Mouse (Mus musculus): ENCODE results near the gene Rrp9. TPM values are rescaled to one million over a fixed set of nuclear protein-coding genes. Genes with fewer than 3 reads are reported as not detected.

Gene Rrp9
- polyA plus RNA-seq, 1 experiment from 2014 or later = 43.2 TPM

- H3K27ac ChIP-seq (replicated peaks; ENCODE audit: low read depth, low read length) = no peak overlapping the region
- 84% methylated on average over 9 of the region's 9 CpGs for WGBS
- DNase-seq (ENCODE audit: low spot score) (no peak), ATAC-seq (replicated peaks; ENCODE audit: insufficient number of reproducible peaks, low FRiP score, low TSS enrichment, low read depth) (no peak)
- no peaks in the 10 kb centered on the region; the same call in 1 of the 2 replicates for H3K36me3 ChIP-seq (replicated peaks; ENCODE audit: control insufficient read depth, insufficient read depth, low read depth, low read length)
- peaks cover 10% of the 10 kb centered on the region for H3K4me1 ChIP-seq (ENCODE audit: control insufficient read depth, insufficient read depth, low read length)
- H3K9me3 ChIP-seq (replicated peaks; ENCODE audit: control insufficient read depth, low read length) = no peaks in the 10 kb centered on the region
- peak overlapping the region; percentile 70; the same call in 1 of the 2 replicates for H3K9ac ChIP-seq (replicated peaks; ENCODE audit: low read length)
- peak overlapping the region; percentile 66 for H3K4me3 ChIP-seq (ENCODE audit: low read depth, low read length)
- no peaks in the 10 kb centered on the region for H3K27me3 ChIP-seq (ENCODE audit: control insufficient read depth, insufficient read depth, low read length)
- peak overlapping the region; percentile 83 for H3K4me2 ChIP-seq (ENCODE audit: low read depth, low read length)
Observed at GRCm38 (mm10) chr9:106478101-106478500, 2.3 kb downstream of the Rrp9 start.

- Histone ChIP-seq H3K9me3 (replicated peaks; ENCODE audit: control insufficient read depth, low read length) (no peaks in the 10 kb centered on the region), H3K4me2 (ENCODE audit: low read depth, low read length) (no peak overlapping the region), H3K9ac (replicated peaks; ENCODE audit: low read length) (no peak overlapping the region), H3K36me3 (replicated peaks; ENCODE audit: control insufficient read depth, insufficient read depth, low read depth, low read length) (peaks cover 6% of the 10 kb centered on the region), H3K27me3 (ENCODE audit: control insufficient read depth, insufficient read depth, low read length) (no peaks in the 10 kb centered on the region), H3K4me1 (ENCODE audit: control insufficient read depth, insufficient read depth, low read length) (peaks cover 5% of the 10 kb centered on the region), H3K27ac (replicated peaks; ENCODE audit: low read depth, low read length) (no peak overlapping the region), H3K4me3 (ENCODE audit: low read depth, low read length) (no peak overlapping the region)
- 96% methylated on average over 7 of the region's 7 CpGs for WGBS
- ATAC-seq (replicated peaks; ENCODE audit: insufficient number of reproducible peaks, low FRiP score, low TSS enrichment, low read depth) (no peak), DNase-seq (ENCODE audit: low spot score) (no peak)
Observed at GRCm38 (mm10) chr9:106480541-106480940, 4.8 kb downstream of the Rrp9 start.

- H3K9me3 ChIP-seq (replicated peaks; ENCODE audit: control insufficient read depth, low read length) = no peaks in the 10 kb centered on the region
- no peaks in the 10 kb centered on the region for H3K27me3 ChIP-seq (ENCODE audit: control insufficient read depth, insufficient read depth, low read length)
- 98% methylated on average over 15 of the region's 15 CpGs for WGBS
- H3K9ac ChIP-seq (replicated peaks; ENCODE audit: low read length) = no peak overlapping the region
- no peak overlapping the region for H3K27ac ChIP-seq (replicated peaks; ENCODE audit: low read depth, low read length)
- peaks cover 5% of the 10 kb centered on the region; the same call in 1 of the 2 replicates for H3K4me1 ChIP-seq (ENCODE audit: control insufficient read depth, insufficient read depth, low read length)
- ATAC-seq (replicated peaks; ENCODE audit: insufficient number of reproducible peaks, low FRiP score, low TSS enrichment, low read depth) (no peak), DNase-seq (ENCODE audit: low spot score) (no peak)
- H3K4me2 ChIP-seq (ENCODE audit: low read depth, low read length) = no peak overlapping the region
- H3K4me3 ChIP-seq (ENCODE audit: low read depth, low read length) = no peak overlapping the region
- H3K36me3 ChIP-seq (replicated peaks; ENCODE audit: control insufficient read depth, insufficient read depth, low read depth, low read length) = peaks cover 6% of the 10 kb centered on the region
Observed at GRCm38 (mm10) chr9:106481075-106481474, 5.3 kb downstream of the Rrp9 start.

GRCm38 (mm10) chr9:106481676-106482075, 5.9 kb downstream of the Rrp9 start:
- Histone ChIP-seq H3K9ac (replicated peaks; ENCODE audit: low read length) (no peak overlapping the region), H3K27me3 (ENCODE audit: control insufficient read depth, insufficient read depth, low read length) (no peaks in the 10 kb centered on the region), H3K4me2 (ENCODE audit: low read depth, low read length) (no peak overlapping the region), H3K9me3 (replicated peaks; ENCODE audit: control insufficient read depth, low read length) (no peaks in the 10 kb centered on the region), H3K36me3 (replicated peaks; ENCODE audit: control insufficient read depth, insufficient read depth, low read depth, low read length) (peaks cover 6% of the 10 kb centered on the region), H3K27ac (replicated peaks; ENCODE audit: low read depth, low read length) (no peak overlapping the region), H3K4me1 (ENCODE audit: control insufficient read depth, insufficient read depth, low read length) (no peaks in the 10 kb centered on the region), H3K4me3 (ENCODE audit: low read depth, low read length) (no peak overlapping the region)
- no peak for ATAC-seq (replicated peaks; ENCODE audit: insufficient number of reproducible peaks, low FRiP score, low TSS enrichment, low read depth)
- no peak for DNase-seq (ENCODE audit: low spot score)
- WGBS = 93% methylated on average over 13 of the region's 13 CpGs

- 89% methylated on average over 17 of the region's 17 CpGs for WGBS
- H3K9ac ChIP-seq (replicated peaks; ENCODE audit: low read length) = no peak overlapping the region
- no peak overlapping the region for H3K4me2 ChIP-seq (ENCODE audit: low read depth, low read length)
- peaks cover 6% of the 10 kb centered on the region for H3K36me3 ChIP-seq (replicated peaks; ENCODE audit: control insufficient read depth, insufficient read depth, low read depth, low read length)
- ATAC-seq (replicated peaks; ENCODE audit: insufficient number of reproducible peaks, low FRiP score, low TSS enrichment, low read depth) (no peak), DNase-seq (ENCODE audit: low spot score) (no peak)
- H3K9me3 ChIP-seq (replicated peaks; ENCODE audit: control insufficient read depth, low read length) = no peaks in the 10 kb centered on the region
- H3K4me1 ChIP-seq (ENCODE audit: control insufficient read depth, insufficient read depth, low read length) = no peaks in the 10 kb centered on the region
- H3K27me3 ChIP-seq (ENCODE audit: control insufficient read depth, insufficient read depth, low read length) = no peaks in the 10 kb centered on the region
- no peak overlapping the region for H3K4me3 ChIP-seq (ENCODE audit: low read depth, low read length)
- no peak overlapping the region for H3K27ac ChIP-seq (replicated peaks; ENCODE audit: low read depth, low read length)
Observed at GRCm38 (mm10) chr9:106482578-106483115, 6.9 kb downstream of the Rrp9 start.

- Histone ChIP-seq H3K4me2 (ENCODE audit: low read depth, low read length) (no peak overlapping the region), H3K27me3 (ENCODE audit: control insufficient read depth, insufficient read depth, low read length) (no peaks in the 10 kb centered on the region), H3K4me3 (ENCODE audit: low read depth, low read length) (no peak overlapping the region), H3K4me1 (ENCODE audit: control insufficient read depth, insufficient read depth, low read length) (no peaks in the 10 kb centered on the region), H3K9me3 (replicated peaks; ENCODE audit: control insufficient read depth, low read length) (no peaks in the 10 kb centered on the region), H3K36me3 (replicated peaks; ENCODE audit: control insufficient read depth, insufficient read depth, low read depth, low read length) (peaks cover 6% of the 10 kb centered on the region), H3K27ac (replicated peaks; ENCODE audit: low read depth, low read length) (no peak overlapping the region), H3K9ac (replicated peaks; ENCODE audit: low read length) (no peak overlapping the region)
- 97% methylated on average over 10 of the region's 10 CpGs for WGBS
- ATAC-seq (replicated peaks; ENCODE audit: insufficient number of reproducible peaks, low FRiP score, low TSS enrichment, low read depth) = no peak
- no peak for DNase-seq (ENCODE audit: low spot score)
Observed at GRCm38 (mm10) chr9:106483136-106483535, 7.4 kb downstream of the Rrp9 start.

GRCm38 (mm10) chr9:106483606-106484005, 7.8 kb downstream of the Rrp9 start:
- Histone ChIP-seq H3K4me2 (ENCODE audit: low read depth, low read length) (no peak overlapping the region), H3K36me3 (replicated peaks; ENCODE audit: control insufficient read depth, insufficient read depth, low read depth, low read length) (peaks cover 6% of the 10 kb centered on the region), H3K27ac (replicated peaks; ENCODE audit: low read depth, low read length) (no peak overlapping the region), H3K9ac (replicated peaks; ENCODE audit: low read length) (no peak overlapping the region), H3K27me3 (ENCODE audit: control insufficient read depth, insufficient read depth, low read length) (no peaks in the 10 kb centered on the region), H3K4me1 (ENCODE audit: control insufficient read depth, insufficient read depth, low read length) (no peaks in the 10 kb centered on the region), H3K4me3 (ENCODE audit: low read depth, low read length) (no peak overlapping the region), H3K9me3 (replicated peaks; ENCODE audit: control insufficient read depth, low read length) (no peaks in the 10 kb centered on the region)
- WGBS = 88% methylated on average over 17 of the region's 17 CpGs
- DNase-seq (ENCODE audit: low spot score) (no peak), ATAC-seq (replicated peaks; ENCODE audit: insufficient number of reproducible peaks, low FRiP score, low TSS enrichment, low read depth) (no peak)

- Histone ChIP-seq H3K27ac (replicated peaks; ENCODE audit: low read depth, low read length) (no peak overlapping the region), H3K9ac (replicated peaks; ENCODE audit: low read length) (no peak overlapping the region), H3K4me1 (ENCODE audit: control insufficient read depth, insufficient read depth, low read length) (no peaks in the 10 kb centered on the region), H3K4me2 (ENCODE audit: low read depth, low read length) (no peak overlapping the region), H3K27me3 (ENCODE audit: control insufficient read depth, insufficient read depth, low read length) (no peaks in the 10 kb centered on the region), H3K36me3 (replicated peaks; ENCODE audit: control insufficient read depth, insufficient read depth, low read depth, low read length) (peaks cover 6% of the 10 kb centered on the region), H3K9me3 (replicated peaks; ENCODE audit: control insufficient read depth, low read length) (no peaks in the 10 kb centered on the region), H3K4me3 (ENCODE audit: low read depth, low read length) (no peak overlapping the region)
- 84% methylated on average over 10 of the region's 10 CpGs for WGBS
- DNase-seq (ENCODE audit: low spot score) (no peak), ATAC-seq (replicated peaks; ENCODE audit: insufficient number of reproducible peaks, low FRiP score, low TSS enrichment, low read depth) (no peak)
Observed at GRCm38 (mm10) chr9:106485076-106485475, 9.3 kb downstream of the Rrp9 start.
